Mouse (Mus musculus) bone marrow, adult 2 months (tissue): ENCODE data around the gene Rapgef4.

ENCODE experiments used
- CTCF ChIP-seq: fragments of 200-500 bp; IDR thresholded peaks from 2 replicates; pipeline ENCODE4 v1.5.1; 2011; ENCODE audit warnings: low read length, control low read depth; ENCODE audit not compliant: control insufficient read depth, insufficient read depth
- POLR2A ChIP-seq: fragments of 200-500 bp; IDR thresholded peaks from 2 replicates; pipeline ENCODE4 v1.6.1; 2011; ENCODE audit warnings: low read depth, mild to moderate bottlenecking, control low read depth, low read length, borderline replicate concordance; ENCODE audit not compliant: control insufficient read depth

DNA sequence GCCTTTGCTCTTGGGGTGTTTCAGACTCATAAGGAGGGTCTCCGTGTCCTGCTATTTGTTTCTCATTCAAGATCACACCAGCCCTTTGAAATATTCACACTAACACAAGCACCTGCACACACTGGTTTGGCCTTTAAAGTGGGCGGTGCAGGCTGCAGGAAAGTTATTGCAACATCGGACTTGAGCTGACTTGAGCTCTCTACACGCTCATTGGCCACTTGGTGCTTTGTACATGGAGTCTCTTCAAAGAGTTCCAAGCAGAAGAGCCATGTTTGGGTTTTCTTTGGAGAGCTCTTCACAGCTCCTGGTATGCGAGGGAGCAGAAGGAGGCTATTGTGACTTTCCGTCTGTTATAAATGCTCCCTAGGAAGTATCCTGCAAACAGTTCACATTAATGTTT, 139.2 kb downstream of the Rapgef4 start:
- TF ChIP-seq CTCF (no peak), POLR2A (no peak)
